Mouse (Mus musculus) lung, embryonic 15.5 days (tissue): Measurements from ENCODE around the gene Hhipl1. TPM values are rescaled to one million over a fixed set of nuclear protein-coding genes. Genes with fewer than 3 reads are reported as not detected.

Experiments
- ATAC-seq: fragments of 200-750 bp; cut with Nextera tagmentation; 2 replicates; pipeline ENCODE4 v1.8.0; 2017; ENCODE audit warnings: moderate number of reproducible peaks, borderline replicate concordance; ENCODE audit not compliant: low FRiP score, low TSS enrichment; ENCODE audit errors: extremely low read depth
- H3K27ac ChIP-seq: fragments of 300-500 bp; sonication (generic); 2 replicates; pipeline ENCODE4 v1.5.1; 2015; ENCODE audit warnings: moderate library complexity, mild to moderate bottlenecking, inconsistent platforms
- H3K27me3 ChIP-seq: fragments of 300-500 bp; sonication (generic); 2 replicates; pipeline ENCODE4 v1.6.1; 2015; ENCODE audit warnings: inconsistent platforms
- H3K36me3 ChIP-seq: fragments of 300-500 bp; sonication (generic); 2 replicates; pipeline ENCODE4 v1.6.1; 2015; ENCODE audit warnings: inconsistent platforms
- H3K4me1 ChIP-seq: fragments of 300-500 bp; sonication (generic); 2 replicates; pipeline ENCODE4 v1.6.1; 2015; ENCODE audit warnings: inconsistent platforms
- H3K4me2 ChIP-seq: fragments of 300-500 bp; sonication (generic); 2 replicates; pipeline ENCODE4 v1.6.1; 2015; ENCODE audit warnings: inconsistent platforms, mild to moderate bottlenecking, moderate library complexity
- H3K4me3 ChIP-seq: fragments of 300-500 bp; sonication (generic); 2 replicates; pipeline ENCODE4 v1.5.1; 2015; ENCODE audit warnings: mild to moderate bottlenecking, inconsistent platforms
- H3K9ac ChIP-seq: fragments of 300-500 bp; sonication (generic); 2 replicates; pipeline ENCODE4 v1.6.1; 2015; ENCODE audit warnings: inconsistent platforms
- H3K9me3 ChIP-seq: fragments of 300-500 bp; sonication (generic); 2 replicates; pipeline ENCODE4 v1.6.1; 2016; ENCODE audit warnings: inconsistent platforms
- WGBS: fragments of 180-500 bp; shearing (Covaris S2); methylation state at CpG from one replicate; pipeline ENCODE4 v1.1.7; 2015; 5-methylcytosine and 5-hydroxymethylcytosine counted together
- polyA plus RNA-seq: library from polyadenylated mRNA; unstranded; fragments of >200 nt; fragmentation: Nextera tagmentation; extraction: Ambion mirVana; gene quantifications from 2 replicates; pipeline ENCODE4 v1.2.1, GENCODE M21; 2015

The Hhipl1 gene
- polyA plus RNA-seq, 1 experiment from 2014 or later = 1.0 TPM

DNA sequence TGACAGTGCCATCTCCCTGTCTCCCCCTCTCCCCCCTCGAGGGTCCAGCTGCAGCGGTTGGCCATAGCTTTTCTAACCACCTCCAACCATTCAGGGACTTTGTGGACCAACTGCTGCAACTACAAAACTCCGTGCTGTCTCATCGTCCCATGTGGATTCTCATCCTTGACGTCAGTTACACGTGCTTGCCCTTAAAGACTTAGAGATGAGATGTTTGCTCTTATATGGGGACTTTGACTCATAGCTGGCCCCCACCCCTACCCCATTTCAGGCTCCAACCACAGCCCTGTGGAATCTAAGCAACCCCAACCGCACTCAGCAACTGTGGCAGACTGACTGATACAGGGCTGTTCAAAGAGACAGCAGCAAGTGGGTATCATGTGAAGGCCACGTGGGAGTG lies 898 bp upstream of the Hhipl1 start:
- H3K27me3 ChIP-seq = peaks cover 22% of the 10 kb centered on the region
- no peak overlapping the region for H3K27ac ChIP-seq
- H3K9me3 ChIP-seq = no peaks in the 10 kb centered on the region
- WGBS = 67% methylated on average over 8 of the region's 8 CpGs
- peaks cover 21% of the 10 kb centered on the region for H3K4me1 ChIP-seq
- no peak overlapping the region for H3K4me3 ChIP-seq
- H3K9ac ChIP-seq = no peak overlapping the region
- H3K4me2 ChIP-seq = no peak overlapping the region
- ATAC-seq = no peak
- no peaks in the 10 kb centered on the region for H3K36me3 ChIP-seq

DNA sequence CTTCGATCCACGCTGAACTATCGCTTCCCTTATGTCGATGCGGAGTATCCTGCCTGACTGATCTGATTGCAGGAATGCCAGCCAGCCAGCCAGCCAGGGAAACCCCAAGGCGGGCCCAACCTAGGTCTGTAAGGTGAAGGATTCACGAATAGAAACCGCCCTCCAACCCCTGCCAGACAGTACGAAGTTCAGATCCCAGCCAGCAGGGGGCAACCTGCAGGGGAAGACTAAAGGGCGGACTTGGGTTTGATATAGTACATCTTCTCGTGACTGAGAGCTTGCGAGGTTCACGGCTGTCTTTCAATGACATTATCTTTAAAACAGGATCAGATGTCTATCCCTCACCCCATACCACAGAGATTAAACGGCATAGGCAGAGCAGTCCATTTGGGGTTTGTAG lies 1.5 kb downstream of the Hhipl1 start:
- ATAC-seq = no peak
- Histone ChIP-seq H3K27ac (no peak overlapping the region), H3K36me3 (no peaks in the 10 kb centered on the region), H3K4me3 (no peak overlapping the region), H3K9me3 (no peaks in the 10 kb centered on the region), H3K4me2 (0 out of 2 replicates have a peak overlapping the region, but pooled peaks have one; percentile 99), H3K4me1 (peaks cover 21% of the 10 kb centered on the region), H3K9ac (no peak overlapping the region), H3K27me3 (peaks cover 22% of the 10 kb centered on the region)
- WGBS = 26% methylated on average over 14 of the region's 14 CpGs

- Histone ChIP-seq H3K36me3 (no peaks in the 10 kb centered on the region), H3K27ac (no peak overlapping the region), H3K9me3 (no peaks in the 10 kb centered on the region), H3K27me3 (peaks cover 22% of the 10 kb centered on the region), H3K4me2 (no peak overlapping the region), H3K9ac (no peak overlapping the region), H3K4me1 (peaks cover 21% of the 10 kb centered on the region), H3K4me3 (no peak overlapping the region)
- no peak for ATAC-seq
- 73% methylated on average over 16 of the region's 16 CpGs for WGBS
These were observed 2.3 kb downstream of the Hhipl1 start for GRCm38 (mm10) chr12:108308363-108308856.

DNA sequence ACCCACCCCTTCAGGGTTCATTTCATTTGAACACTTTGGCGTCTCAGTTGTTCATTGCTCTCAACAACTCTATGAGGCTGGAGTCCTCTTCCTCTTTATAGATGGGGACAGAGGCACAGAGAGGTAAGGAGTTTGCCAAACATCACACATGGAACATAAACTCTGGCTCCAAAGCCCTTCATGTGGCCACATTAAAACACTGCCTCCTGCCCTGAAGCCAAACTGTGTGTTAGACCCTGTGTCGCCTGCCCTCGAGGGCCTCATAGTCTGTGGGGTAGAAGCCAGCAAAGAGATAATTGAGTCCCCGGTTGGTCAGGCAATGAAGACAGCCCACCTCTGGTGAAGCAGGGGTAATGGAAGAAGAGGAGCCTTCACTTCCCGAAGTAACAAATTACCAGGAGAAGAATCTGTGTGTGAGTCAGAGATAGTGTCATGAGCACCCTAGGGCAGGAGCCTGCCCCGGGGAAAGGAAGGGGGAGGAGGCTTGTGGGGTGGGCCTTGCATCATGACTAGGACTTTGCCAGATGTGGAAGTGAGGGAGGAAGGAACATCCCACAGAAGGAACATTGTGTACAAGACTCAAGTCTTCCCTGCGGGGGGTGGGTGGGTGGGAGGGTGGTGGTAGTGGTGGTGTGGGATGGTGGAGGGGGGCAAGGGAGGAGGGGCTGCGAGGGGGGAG lies 3.2 kb downstream of the Hhipl1 start:
- no peaks in the 10 kb centered on the region for H3K9me3 ChIP-seq
- 42% methylated on average over 8 of the region's 8 CpGs for WGBS
- H3K4me3 ChIP-seq = no peak overlapping the region
- peaks cover 21% of the 10 kb centered on the region for H3K4me1 ChIP-seq
- H3K9ac ChIP-seq = no peak overlapping the region
- no peak overlapping the region for H3K27ac ChIP-seq
- no peak for ATAC-seq
- H3K27me3 ChIP-seq = peaks cover 22% of the 10 kb centered on the region
- H3K36me3 ChIP-seq = no peaks in the 10 kb centered on the region
- no peak overlapping the region for H3K4me2 ChIP-seq

DNA sequence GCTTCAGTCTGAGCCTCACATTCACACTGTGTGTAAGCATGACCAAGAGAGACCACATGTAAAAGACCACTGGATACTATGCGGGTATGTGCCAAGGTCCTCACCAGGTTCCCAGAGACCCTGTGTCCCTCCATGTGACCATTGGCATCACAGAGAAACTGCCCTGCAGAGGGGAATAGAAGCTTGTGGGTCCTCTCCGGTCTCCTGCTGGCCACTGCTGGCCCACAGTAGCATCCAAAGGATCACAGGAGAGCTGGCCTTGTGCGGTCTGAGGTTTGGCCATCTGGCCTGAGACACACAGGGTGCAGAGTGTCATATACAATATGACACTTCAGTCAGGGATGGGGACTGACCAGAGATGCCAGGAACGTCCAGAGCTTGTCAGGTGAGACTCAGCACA lies 4.0 kb downstream of the Hhipl1 start:
- H3K36me3 ChIP-seq = no peaks in the 10 kb centered on the region
- WGBS = 79% methylated on average over 4 of the region's 4 CpGs
- H3K9ac ChIP-seq = no peak overlapping the region
- no peak overlapping the region for H3K4me3 ChIP-seq
- ATAC-seq = no peak
- H3K4me2 ChIP-seq = no peak overlapping the region
- peaks cover 15% of the 10 kb centered on the region for H3K27me3 ChIP-seq
- no peaks in the 10 kb centered on the region for H3K9me3 ChIP-seq
- H3K27ac ChIP-seq = no peak overlapping the region
- H3K4me1 ChIP-seq = peaks cover 21% of the 10 kb centered on the region

GRCm38 (mm10) chr12:108310456-108311027 lies 4.5 kb downstream of the Hhipl1 start:
- no peak for ATAC-seq
- no peak overlapping the region for H3K27ac ChIP-seq
- peaks cover 21% of the 10 kb centered on the region for H3K4me1 ChIP-seq
- H3K36me3 ChIP-seq = no peaks in the 10 kb centered on the region
- H3K9ac ChIP-seq = no peak overlapping the region
- 70% methylated on average over 7 of the region's 7 CpGs for WGBS
- H3K9me3 ChIP-seq = no peaks in the 10 kb centered on the region
- no peak overlapping the region for H3K4me3 ChIP-seq
- peaks cover 10% of the 10 kb centered on the region for H3K27me3 ChIP-seq
- no peak overlapping the region for H3K4me2 ChIP-seq

- whole genome bisulfite sequencing = 82% methylated on average over 27 of the region's 27 CpGs
- H3K4me1 ChIP-seq = peaks cover 14% of the 10 kb centered on the region; the same call in 1 of the 2 replicates
- H3K9ac ChIP-seq = no peak overlapping the region
- H3K27me3 ChIP-seq = peaks cover 13% of the 10 kb centered on the region
- no peak overlapping the region for H3K4me2 ChIP-seq
- ATAC-seq = no peak
- no peak overlapping the region for H3K27ac ChIP-seq
- H3K4me3 ChIP-seq = no peak overlapping the region
- no peaks in the 10 kb centered on the region for H3K9me3 ChIP-seq
- H3K36me3 ChIP-seq = no peaks in the 10 kb centered on the region
These were observed 5.7 kb downstream of the Hhipl1 start for GRCm38 (mm10) chr12:108311741-108312290.

- Histone ChIP-seq H3K36me3 (no peaks in the 10 kb centered on the region), H3K27me3 (peaks cover 19% of the 10 kb centered on the region), H3K4me1 (peaks cover 10% of the 10 kb centered on the region; the same call in 1 of the 2 replicates), H3K27ac (no peak overlapping the region), H3K9me3 (no peaks in the 10 kb centered on the region), H3K4me2 (no peak overlapping the region), H3K9ac (no peak overlapping the region), H3K4me3 (no peak overlapping the region)
- WGBS = 39% methylated on average over 6 of the region's 6 CpGs
- peak; percentile 40 for ATAC-seq
These were observed 6.4 kb downstream of the Hhipl1 start for GRCm38 (mm10) chr12:108312432-108312851.

DNA sequence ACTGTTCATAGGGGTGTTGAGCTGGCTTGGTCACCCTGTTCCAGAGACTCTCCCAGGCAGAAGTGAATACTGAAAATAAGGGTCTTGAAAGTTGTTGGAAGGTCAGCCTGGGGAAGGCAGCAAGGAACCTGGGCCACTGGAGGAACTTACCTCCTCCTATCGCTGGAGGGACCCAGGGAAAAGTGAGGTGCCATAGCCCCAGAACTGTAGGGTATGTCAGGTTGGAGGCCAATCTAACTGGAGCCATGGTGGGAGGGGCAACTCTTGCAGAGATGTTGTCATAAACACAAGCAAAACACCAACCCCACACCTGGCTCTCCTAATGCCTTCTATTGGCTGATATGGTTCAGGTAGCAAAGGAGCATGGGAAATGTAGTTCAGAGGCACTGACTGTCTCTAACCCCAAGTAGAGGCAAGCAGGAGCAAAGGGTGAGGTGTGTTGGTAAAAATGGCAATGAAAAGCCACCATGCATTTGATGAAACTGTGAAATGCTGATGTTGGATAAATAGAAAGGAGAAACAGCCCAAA lies 7.2 kb downstream of the Hhipl1 start:
- ATAC-seq = no peak
- Histone ChIP-seq H3K9ac (no peak overlapping the region), H3K4me2 (no peak overlapping the region), H3K27me3 (peaks cover 28% of the 10 kb centered on the region), H3K27ac (no peak overlapping the region), H3K36me3 (no peaks in the 10 kb centered on the region), H3K9me3 (no peaks in the 10 kb centered on the region), H3K4me3 (no peak overlapping the region), H3K4me1 (peaks cover 10% of the 10 kb centered on the region; the same call in 1 of the 2 replicates)
- 76% methylated on average over 1 of the region's 1 CpGs for WGBS

- Histone ChIP-seq H3K27ac (no peak overlapping the region), H3K27me3 (peaks cover 53% of the 10 kb centered on the region), H3K9me3 (no peaks in the 10 kb centered on the region), H3K36me3 (no peaks in the 10 kb centered on the region), H3K9ac (no peak overlapping the region), H3K4me1 (peaks cover 6% of the 10 kb centered on the region; the same call in 1 of the 2 replicates), H3K4me2 (no peak overlapping the region), H3K4me3 (no peak overlapping the region)
- no peak for ATAC-seq
- WGBS = 40% methylated on average over 10 of the region's 10 CpGs
These were observed 9.7 kb downstream of the Hhipl1 start for GRCm38 (mm10) chr12:108315818-108316217.

DNA sequence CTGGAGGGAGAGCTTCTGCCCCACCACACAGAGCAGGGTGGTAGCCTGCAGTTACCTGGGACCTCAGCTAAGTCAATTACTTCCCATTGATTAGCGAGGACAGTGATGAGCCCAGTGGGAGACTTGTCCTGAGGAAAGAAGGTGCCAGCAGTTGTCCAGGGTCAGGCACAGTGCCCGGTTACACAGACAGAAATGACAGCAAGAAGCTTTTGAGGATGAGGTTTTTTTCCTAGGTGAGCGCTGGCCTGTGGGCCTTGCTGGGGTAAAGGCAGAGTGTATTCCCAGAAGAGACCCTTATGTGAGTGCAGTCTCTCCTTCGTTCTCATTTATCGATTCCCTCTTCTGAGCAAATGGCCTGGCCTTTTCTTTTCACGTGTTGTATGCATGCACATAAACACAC lies 10.6 kb downstream of the Hhipl1 start:
- H3K4me3 ChIP-seq = no peak overlapping the region
- H3K36me3 ChIP-seq = no peaks in the 10 kb centered on the region
- peaks cover 6% of the 10 kb centered on the region; the same call in 1 of the 2 replicates for H3K4me1 ChIP-seq
- WGBS = 39% methylated on average over 6 of the region's 6 CpGs
- H3K27me3 ChIP-seq = peaks cover 53% of the 10 kb centered on the region
- H3K9ac ChIP-seq = no peak overlapping the region
- ATAC-seq = no peak
- H3K9me3 ChIP-seq = no peaks in the 10 kb centered on the region
- H3K27ac ChIP-seq = no peak overlapping the region
- H3K4me2 ChIP-seq = no peak overlapping the region

GRCm38 (mm10) chr12:108317201-108317738 lies 11.2 kb downstream of the Hhipl1 start:
- no peaks in the 10 kb centered on the region for H3K9me3 ChIP-seq
- no peak overlapping the region for H3K9ac ChIP-seq
- no peak overlapping the region for H3K27ac ChIP-seq
- no peak overlapping the region for H3K4me3 ChIP-seq
- ATAC-seq = no peak
- no peak overlapping the region for H3K4me2 ChIP-seq
- H3K27me3 ChIP-seq = peaks cover 53% of the 10 kb centered on the region
- peaks cover 6% of the 10 kb centered on the region; the same call in 1 of the 2 replicates for H3K4me1 ChIP-seq
- 18% methylated on average over 9 of the region's 9 CpGs for WGBS
- H3K36me3 ChIP-seq = no peaks in the 10 kb centered on the region
